Mouse (Mus musculus): ENCODE data around the gene Asic2. TPM values are rescaled to one million over a fixed set of nuclear protein-coding genes. Genes with fewer than 3 reads are reported as not detected.

Asic2 gene
- polyA plus RNA-seq, 1 experiment from 2014 or later = 2.6 TPM

DNA sequence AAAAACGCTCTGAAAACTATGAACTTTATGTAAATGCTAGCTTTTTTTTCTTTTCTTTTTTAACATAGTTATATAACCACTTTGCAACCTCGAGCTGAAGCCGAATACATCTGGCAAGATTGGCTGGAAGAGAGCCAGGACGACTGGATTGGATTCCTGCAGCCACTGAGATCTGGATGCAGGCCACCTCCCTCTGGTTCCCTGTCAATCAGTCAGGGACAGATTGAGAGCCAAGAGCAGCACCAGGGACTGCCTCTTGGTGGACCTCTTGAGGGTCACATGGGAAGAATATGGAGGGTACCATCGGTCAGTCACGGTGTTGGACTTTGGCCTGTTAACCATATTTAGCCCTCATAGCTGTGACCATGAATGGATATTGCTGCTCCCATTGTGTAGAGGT, 994.3 kb downstream of the Asic2 start:
- WGBS = 87% methylated on average over 6 of the region's 6 CpGs

GRCm38 (mm10) chr11:80973273-80973672, 995.0 kb downstream of the Asic2 start:
- Histone ChIP-seq H3K4me3 (no peak overlapping the region), H3K27ac (no peak overlapping the region), H3K27me3 (ENCODE audit: insufficient read depth, poor library complexity, severe bottlenecking) (no peaks in the 10 kb centered on the region), H3K9me3 (no peaks in the 10 kb centered on the region), H3K36me3 (no peaks in the 10 kb centered on the region), H3K4me1 (replicated peaks) (peaks cover 8% of the 10 kb centered on the region)
- WGBS = 91% methylated on average over 8 of the region's 8 CpGs
- DNase-seq (ENCODE audit: low spot score) = no peak

More for the DNA sequence above, 994.3 kb downstream of the Asic2 start:
- no peak for DNase-seq (ENCODE audit: low spot score)
- Histone ChIP-seq H3K27ac (no peak overlapping the region), H3K4me3 (no peak overlapping the region), H3K36me3 (no peaks in the 10 kb centered on the region), H3K4me1 (replicated peaks) (peaks cover 8% of the 10 kb centered on the region), H3K27me3 (ENCODE audit: insufficient read depth, poor library complexity, severe bottlenecking) (no peaks in the 10 kb centered on the region), H3K9me3 (no peaks in the 10 kb centered on the region)

GRCm38 (mm10) chr11:80967544-80967943, 1000.7 kb downstream of the Asic2 start:
- no peak for DNase-seq (ENCODE audit: low spot score)
- 57% methylated on average over 5 of the region's 5 CpGs for WGBS
- H3K27ac ChIP-seq = no peak overlapping the region
- H3K27me3 ChIP-seq (ENCODE audit: insufficient read depth, poor library complexity, severe bottlenecking) = no peaks in the 10 kb centered on the region
- no peaks in the 10 kb centered on the region for H3K36me3 ChIP-seq
- no peak overlapping the region for H3K4me3 ChIP-seq
- H3K9me3 ChIP-seq = no peaks in the 10 kb centered on the region
- H3K4me1 ChIP-seq (replicated peaks) = peaks cover 4% of the 10 kb centered on the region; the same call in 1 of the 2 replicates

DNA sequence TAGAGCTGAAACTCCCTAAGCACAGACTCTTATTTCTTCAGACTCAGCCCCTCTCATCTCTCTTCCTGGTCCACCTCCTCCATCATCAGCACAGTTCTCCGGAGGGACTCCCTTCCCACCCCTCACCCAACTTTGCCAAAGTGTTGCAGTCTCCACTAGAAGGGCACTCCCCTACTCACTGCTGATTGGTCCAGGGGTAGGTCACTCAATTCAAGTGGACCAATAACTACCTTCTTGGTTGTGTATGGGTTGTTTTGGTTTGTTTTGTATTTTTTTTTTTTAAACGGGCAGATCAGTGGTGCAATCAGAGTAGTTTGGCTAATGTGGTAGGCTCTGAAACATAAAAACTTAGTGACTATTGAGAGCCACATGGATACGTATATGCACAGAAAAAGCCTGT, 1002.2 kb downstream of the Asic2 start:
- H3K27ac ChIP-seq = no peak overlapping the region
- WGBS = 55% methylated on average over 3 of the region's 3 CpGs
- H3K36me3 ChIP-seq = no peaks in the 10 kb centered on the region
- DNase-seq (ENCODE audit: low spot score) = no peak
- no peaks in the 10 kb centered on the region for H3K27me3 ChIP-seq (ENCODE audit: insufficient read depth, poor library complexity, severe bottlenecking)
- no peak overlapping the region for H3K4me3 ChIP-seq
- no peaks in the 10 kb centered on the region for H3K9me3 ChIP-seq
- H3K4me1 ChIP-seq (replicated peaks) = peaks cover 4% of the 10 kb centered on the region; the same call in 1 of the 2 replicates

DNA sequence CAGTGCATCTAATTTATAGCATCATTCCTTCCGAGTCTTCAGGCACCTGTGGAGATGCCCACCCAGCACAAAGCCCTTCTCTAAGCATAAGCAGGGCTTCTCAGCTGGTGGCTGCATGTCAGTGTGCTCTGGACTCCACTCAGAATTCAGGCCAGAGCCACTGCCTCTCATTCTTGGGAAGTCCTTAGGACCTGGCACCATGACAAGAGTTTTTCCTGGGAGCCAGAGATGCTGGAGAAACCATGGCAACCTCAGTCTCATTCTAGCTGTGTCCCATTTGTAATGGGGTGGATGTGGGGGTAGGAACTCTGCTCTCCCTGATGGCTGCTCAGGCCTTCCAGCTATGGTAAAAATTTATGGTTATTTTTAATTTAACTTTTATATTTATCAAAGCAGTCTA, 1006.9 kb downstream of the Asic2 start:
- no peaks in the 10 kb centered on the region for H3K9me3 ChIP-seq
- H3K27ac ChIP-seq = no peak overlapping the region
- H3K36me3 ChIP-seq = no peaks in the 10 kb centered on the region
- peaks cover 11% of the 10 kb centered on the region; the same call in 1 of the 2 replicates for H3K27me3 ChIP-seq (ENCODE audit: insufficient read depth, poor library complexity, severe bottlenecking)
- WGBS = 63% methylated on average over 1 of the region's 1 CpGs
- H3K4me1 ChIP-seq (replicated peaks) = peaks cover 11% of the 10 kb centered on the region
- no peak overlapping the region for H3K4me3 ChIP-seq
- no peak for DNase-seq (ENCODE audit: low spot score)

DNA sequence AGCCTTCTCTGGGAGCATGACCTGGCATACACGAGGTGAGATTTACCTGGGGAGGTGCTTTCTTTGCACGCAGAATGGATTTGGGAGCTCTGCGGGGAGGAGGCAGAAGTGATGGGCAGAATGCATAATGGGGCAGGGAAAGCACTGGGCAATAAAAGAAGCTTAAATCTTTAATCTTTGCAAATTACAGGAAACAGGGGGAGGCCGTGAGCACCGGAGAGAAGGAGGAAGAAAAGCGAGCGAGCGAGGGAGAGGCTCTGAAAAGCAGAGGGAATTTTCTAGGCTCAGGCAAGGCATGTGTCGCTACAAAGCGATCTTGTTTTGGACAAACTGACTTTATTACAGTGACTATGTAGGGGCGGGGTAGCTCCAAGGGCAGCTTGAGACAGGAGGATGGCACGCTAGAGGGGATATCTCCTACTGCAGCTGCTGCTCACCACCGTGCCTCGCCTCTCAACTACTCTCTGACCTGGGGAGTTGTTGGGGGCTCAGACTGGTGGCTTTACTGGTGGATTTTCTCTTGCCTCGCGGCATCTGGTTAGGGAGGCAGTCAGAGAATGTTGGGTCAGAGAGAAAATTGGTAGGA, 1010.1 kb downstream of the Asic2 start:
- Histone ChIP-seq H3K9me3 (no peaks in the 10 kb centered on the region), H3K4me3 (no peak overlapping the region), H3K36me3 (no peaks in the 10 kb centered on the region), H3K4me1 (replicated peaks) (peaks cover 6% of the 10 kb centered on the region; the same call in 1 of the 2 replicates), H3K27ac (no peak overlapping the region), H3K27me3 (ENCODE audit: insufficient read depth, poor library complexity, severe bottlenecking) (peaks cover 11% of the 10 kb centered on the region; the same call in 1 of the 2 replicates)
- no peak for DNase-seq (ENCODE audit: low spot score)
- 19% methylated on average over 16 of the region's 16 CpGs for WGBS

- Histone ChIP-seq H3K4me1 (replicated peaks) (peaks cover 6% of the 10 kb centered on the region; the same call in 1 of the 2 replicates), H3K36me3 (no peaks in the 10 kb centered on the region), H3K27ac (no peak overlapping the region), H3K27me3 (ENCODE audit: insufficient read depth, poor library complexity, severe bottlenecking) (peaks cover 11% of the 10 kb centered on the region; the same call in 1 of the 2 replicates), H3K9me3 (no peaks in the 10 kb centered on the region), H3K4me3 (no peak overlapping the region)
- 86% methylated on average over 6 of the region's 6 CpGs for WGBS
- no peak for DNase-seq (ENCODE audit: low spot score)
These were observed 1012.3 kb downstream of the Asic2 start for GRCm38 (mm10) chr11:80955915-80956314.

- Histone ChIP-seq H3K9me3 (no peaks in the 10 kb centered on the region), H3K27me3 (ENCODE audit: insufficient read depth, poor library complexity, severe bottlenecking) (peaks cover 11% of the 10 kb centered on the region; the same call in 1 of the 2 replicates), H3K36me3 (no peaks in the 10 kb centered on the region), H3K4me3 (no peak overlapping the region), H3K4me1 (replicated peaks) (peaks cover 6% of the 10 kb centered on the region; the same call in 1 of the 2 replicates), H3K27ac (no peak overlapping the region)
- no peak for DNase-seq (ENCODE audit: low spot score)
- 86% methylated on average over 8 of the region's 8 CpGs for WGBS
These were observed 1014.1 kb downstream of the Asic2 start for GRCm38 (mm10) chr11:80954147-80954546.

GRCm38 (mm10) chr11:80949068-80949738, 1019.1 kb downstream of the Asic2 start:
- H3K9me3 ChIP-seq = no peaks in the 10 kb centered on the region
- no peak overlapping the region for H3K27ac ChIP-seq
- 84% methylated on average over 11 of the region's 11 CpGs for WGBS

GRCm38 (mm10) chr11:80948103-80948502, 1020.2 kb downstream of the Asic2 start:
- no peaks in the 10 kb centered on the region for H3K36me3 ChIP-seq
- no peak overlapping the region for H3K4me3 ChIP-seq
- no peaks in the 10 kb centered on the region for H3K9me3 ChIP-seq
- no peak overlapping the region for H3K27ac ChIP-seq
- H3K4me1 ChIP-seq (replicated peaks) = no peaks in the 10 kb centered on the region
- no peak for DNase-seq (ENCODE audit: low spot score)
- no peaks in the 10 kb centered on the region for H3K27me3 ChIP-seq (ENCODE audit: insufficient read depth, poor library complexity, severe bottlenecking)
- WGBS = 60% methylated on average over 2 of the region's 2 CpGs

More at GRCm38 (mm10) chr11:80949068-80949738, 1019.1 kb downstream of the Asic2 start:
- Histone ChIP-seq H3K4me1 (replicated peaks) (no peaks in the 10 kb centered on the region), H3K36me3 (no peaks in the 10 kb centered on the region), H3K4me3 (no peak overlapping the region), H3K27me3 (ENCODE audit: insufficient read depth, poor library complexity, severe bottlenecking) (no peaks in the 10 kb centered on the region)
- no peak for DNase-seq (ENCODE audit: low spot score)

DNA sequence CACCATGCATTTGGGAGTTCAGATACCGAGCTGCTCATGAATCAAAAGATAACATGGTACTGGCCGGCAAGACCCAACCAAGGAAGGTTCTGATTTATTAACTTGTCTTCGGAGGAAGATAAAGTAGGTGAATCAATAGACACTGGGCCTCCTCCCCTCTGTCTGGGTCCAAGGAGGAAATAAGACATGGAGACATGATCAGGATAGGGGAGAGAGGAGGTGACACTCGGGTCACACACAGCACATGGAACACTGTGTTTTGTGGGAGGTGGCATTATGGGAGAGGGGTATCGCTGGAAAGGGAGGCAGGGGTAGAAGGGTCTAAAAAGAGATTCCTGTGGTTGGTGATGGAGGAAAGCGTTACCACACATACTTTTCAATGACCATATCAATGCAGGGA, 1022.1 kb downstream of the Asic2 start:
- no peaks in the 10 kb centered on the region for H3K9me3 ChIP-seq
- H3K4me1 ChIP-seq (replicated peaks) = no peaks in the 10 kb centered on the region
- no peak for DNase-seq (ENCODE audit: low spot score)
- no peak overlapping the region for H3K4me3 ChIP-seq
- WGBS = 93% methylated on average over 6 of the region's 6 CpGs
- H3K27ac ChIP-seq = no peak overlapping the region
- no peaks in the 10 kb centered on the region for H3K27me3 ChIP-seq (ENCODE audit: insufficient read depth, poor library complexity, severe bottlenecking)
- H3K36me3 ChIP-seq = no peaks in the 10 kb centered on the region

- Histone ChIP-seq H3K27ac (no peak overlapping the region), H3K9me3 (no peaks in the 10 kb centered on the region), H3K36me3 (no peaks in the 10 kb centered on the region), H3K4me3 (no peak overlapping the region), H3K4me1 (replicated peaks) (no peaks in the 10 kb centered on the region), H3K27me3 (ENCODE audit: insufficient read depth, poor library complexity, severe bottlenecking) (no peaks in the 10 kb centered on the region)
- DNase-seq (ENCODE audit: low spot score) = no peak
- WGBS = 90% methylated on average over 19 of the region's 19 CpGs
These were observed 1044.8 kb downstream of the Asic2 start for GRCm38 (mm10) chr11:80923286-80923951.

- 88% methylated on average over 5 of the region's 5 CpGs for WGBS
- no peak overlapping the region for H3K4me3 ChIP-seq
- H3K27ac ChIP-seq = no peak overlapping the region
- 0 out of 2 replicates have a peak, but pooled peaks cover 4% of the 10 kb centered on the region for H3K9me3 ChIP-seq
- no peaks in the 10 kb centered on the region for H3K36me3 ChIP-seq
- no peaks in the 10 kb centered on the region for H3K27me3 ChIP-seq (ENCODE audit: insufficient read depth, poor library complexity, severe bottlenecking)
- H3K4me1 ChIP-seq (replicated peaks) = no peaks in the 10 kb centered on the region
- no peak for DNase-seq (ENCODE audit: low spot score)
These were observed 1049.9 kb downstream of the Asic2 start for GRCm38 (mm10) chr11:80918332-80918731.

Measured in hindbrain, embryonic 10.5 days (tissue).